Mouse (Mus musculus): ENCODE measurements at regions not wholly inside any gene's neighbourhood (a gene's known extent, or its start where the extent isn't known, plus 50 kb on each side); places are given as distances from the start of the nearest gene placed in this dataset.

GRCm38 (mm10) chr1:190591621-190592020, 319.9 kb downstream of the Rps6kc1 start:
- no peak for TF ChIP-seq CTCF (conservative IDR thresholded peaks at IDR 0.05; ENCODE audit: low read length)
- TF ChIP-seq NANOG (IDR thresholded peaks at IDR 0.05; ENCODE audit: borderline replicate concordance, low read length): no peak

Data from E14TG2a.4 (cell line).